8 mouse cellular contexts compared by ENCODE assay signal in the genomic region with DNA sequence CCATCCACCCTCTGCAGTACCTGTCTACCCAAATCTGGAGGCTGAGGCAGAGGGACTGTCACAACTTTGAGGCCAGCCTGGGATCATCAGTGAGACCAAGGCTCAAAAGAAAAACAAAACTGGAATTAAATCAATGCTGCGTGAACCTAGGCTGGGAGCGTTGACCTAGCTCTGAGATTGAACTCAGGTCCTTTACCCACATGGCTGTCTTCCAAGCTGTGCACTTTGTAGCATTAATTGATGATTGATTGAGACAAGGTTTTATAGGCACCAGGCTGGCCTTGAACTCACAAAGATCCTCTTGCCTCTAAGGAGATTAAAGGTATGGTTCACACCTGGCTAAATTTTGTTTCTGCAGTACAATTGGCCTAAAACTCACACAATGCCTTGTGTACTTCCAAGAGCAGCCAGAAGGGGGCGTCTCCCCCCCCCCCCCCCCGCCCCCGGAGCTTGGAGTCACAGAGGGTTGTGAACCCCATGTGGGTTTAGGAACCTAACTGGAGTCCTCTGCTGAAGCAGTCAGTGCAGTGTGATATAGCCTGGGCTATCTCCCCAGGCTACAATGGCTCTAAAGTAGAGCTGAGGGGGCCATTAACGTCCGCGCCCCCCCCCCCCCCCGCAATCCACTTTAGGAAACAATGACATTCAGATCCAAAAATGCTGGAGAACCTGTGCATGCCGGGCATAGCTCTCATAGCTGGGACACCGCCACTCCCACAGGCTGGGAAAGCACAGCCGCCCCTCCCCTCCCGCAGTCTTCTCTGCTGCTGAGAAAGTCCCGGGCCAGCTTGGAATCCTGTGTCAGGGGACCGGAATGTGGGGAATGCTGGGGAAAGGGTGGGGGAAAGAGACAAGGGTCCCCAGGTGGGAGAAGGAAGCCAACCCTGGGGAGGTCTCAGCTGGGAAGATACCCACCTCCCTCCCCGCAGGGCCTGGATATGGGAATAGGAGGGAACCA. TPM values are rescaled to one million over a fixed set of nuclear protein-coding genes. Genes with fewer than 3 reads are reported as not detected.
DNase-seq lines count a peak whose midpoint lies in the region; ATAC-seq and TF ChIP-seq lines count a peak whose summit lies in the region.

No protein-coding gene starts in this region.

- peak; percentile 62 for DNase-seq in ovary, postnatal 36 days (ENCODE audit: low spot score)
- no peak for DNase-seq in ovary, postnatal 14 days (ENCODE audit: low spot score)
- peak; percentile 79 for DNase-seq in embryo, embryonic 11 days
- DNase-seq in limb, embryonic 14.5 days (ENCODE audit: low spot score) = peak; percentile 82
- DNase-seq in spleen, postnatal 36 days (ENCODE audit: low spot score in 2 of 2) = no peak
- DNase-seq in spleen, postnatal 10 days (ENCODE audit: low spot score in 2 of 2) = no peak

- H3K4me1 ChIP-seq in heart, embryonic 16.5 days (ENCODE audit: control insufficient read depth, insufficient read depth, low read length) = peaks cover 37% of the 10 kb centered on the region
- peaks cover 23% of the 10 kb centered on the region for H3K4me1 ChIP-seq in limb, embryonic 14.5 days (ENCODE audit: control insufficient read depth, insufficient read depth, low read length)
- peaks cover 9% of the 10 kb centered on the region; the same call in 1 of the 2 replicates for H3K4me1 ChIP-seq in neural tube, embryonic 12.5 days

- H3K4me3 ChIP-seq in heart, embryonic 16.5 days (ENCODE audit: low read length) = no peak overlapping the region
- no peak overlapping the region for H3K4me3 ChIP-seq in limb, embryonic 14.5 days (replicated peaks; ENCODE audit: low read length)
- no peak overlapping the region for H3K4me3 ChIP-seq in neural tube, embryonic 12.5 days

- H3K9me3 ChIP-seq in heart, embryonic 16.5 days (replicated peaks; ENCODE audit: control insufficient read depth, low read length) = no peaks in the 10 kb centered on the region
- no peaks in the 10 kb centered on the region for H3K9me3 ChIP-seq in limb, embryonic 14.5 days (ENCODE audit: control insufficient read depth, low read length)
- no peaks in the 10 kb centered on the region for H3K9me3 ChIP-seq in neural tube, embryonic 12.5 days

- 13% methylated on average over 15 of the region's 16 CpGs for WGBS in heart, embryonic 16.5 days
- WGBS in limb, embryonic 14.5 days = 20% methylated on average over 11 of the region's 16 CpGs
- 12% methylated on average over 16 of the region's 16 CpGs for WGBS in neural tube, embryonic 12.5 days

- ATAC-seq in heart, embryonic 16.5 days (replicated peaks; ENCODE audit: extremely low read depth, insufficient read depth, low FRiP score) = peak; percentile 63
- ATAC-seq in limb, embryonic 14.5 days (ENCODE audit: low FRiP score, low read depth) = peak; percentile 86
- no peak for ATAC-seq in neural tube, embryonic 12.5 days (ENCODE audit: low FRiP score, low read depth)

- H3K27me3 ChIP-seq in heart, embryonic 16.5 days (ENCODE audit: control insufficient read depth, insufficient read depth, low read length) = no peaks in the 10 kb centered on the region
- no peaks in the 10 kb centered on the region for H3K27me3 ChIP-seq in limb, embryonic 14.5 days (ENCODE audit: control insufficient read depth, insufficient read depth, low read length)
- no peaks in the 10 kb centered on the region for H3K27me3 ChIP-seq in neural tube, embryonic 12.5 days (replicated peaks)

- no peaks in the 10 kb centered on the region for H3K36me3 ChIP-seq in heart, embryonic 16.5 days (ENCODE audit: control insufficient read depth, insufficient read depth)
- no peaks in the 10 kb centered on the region for H3K36me3 ChIP-seq in limb, embryonic 14.5 days (ENCODE audit: control insufficient read depth, insufficient read depth, low read length)
- H3K36me3 ChIP-seq in neural tube, embryonic 12.5 days = no peaks in the 10 kb centered on the region

- no peak for TF ChIP-seq POLR2A in limb, embryonic 14.5 days (IDR thresholded peaks at IDR 0.05; ENCODE audit: borderline replicate concordance, extremely low read depth, insufficient read depth, insufficient read length)

- peak overlapping the region; percentile 49 for H3K4me2 ChIP-seq in heart, embryonic 16.5 days (ENCODE audit: low read depth, low read length)
- H3K4me2 ChIP-seq in limb, embryonic 14.5 days (replicated peaks; ENCODE audit: low read depth, low read length, severe bottlenecking) = peak overlapping the region; percentile 37
- H3K4me2 ChIP-seq in neural tube, embryonic 12.5 days (replicated peaks) = peak overlapping the region; percentile 16; the same call in 1 of the 2 replicates

- H3K27ac ChIP-seq in heart, embryonic 16.5 days (ENCODE audit: low read length) = peak overlapping the region; percentile 91
- peak overlapping the region; percentile 81 for H3K27ac ChIP-seq in limb, embryonic 14.5 days (replicated peaks; ENCODE audit: low read depth, low read length)
- no peak overlapping the region for H3K27ac ChIP-seq in neural tube, embryonic 12.5 days

- peak overlapping the region; percentile 61 for H3K9ac ChIP-seq in heart, embryonic 16.5 days (ENCODE audit: low read length)
- 0 out of 2 replicates have a peak overlapping the region, but pooled peaks have one; percentile 7 for H3K9ac ChIP-seq in limb, embryonic 14.5 days (ENCODE audit: low read depth, low read length, severe bottlenecking)
- no peak overlapping the region for H3K9ac ChIP-seq in neural tube, embryonic 12.5 days

RNA-seq across cellular contexts. Expression of gene Gadd45b, which starts 31.0 kb away (rescaled TPM):
- 33.6 and 34.3 TPM in 2 replicates for polyA plus RNA-seq in heart, embryonic 16.5 days (2015; fragmentation: Nextera tagmentation; extraction: Ambion mirVana)
- polyA plus RNA-seq in limb, embryonic 14.5 days (2012; rRNA removed) = 46.2 and 52.2 TPM in 2 replicates
- 33.8 and 36.6 TPM in 2 replicates for polyA plus RNA-seq in limb, embryonic 14.5 days (2014; fragmentation: Nextera tagmentation; extraction: Ambion mirVana)
- polyA plus RNA-seq in neural tube, embryonic 12.5 days (2016; fragmentation: Nextera tagmentation; extraction: Ambion mirVana) = 7.9 and 8.0 TPM in 2 replicates

RNA-seq across cellular contexts. Expression of gene Lmnb2, which starts 42.8 kb away (rescaled TPM):
- 27.5 and 30.0 TPM in 2 replicates for polyA plus RNA-seq in heart, embryonic 16.5 days (2015; fragmentation: Nextera tagmentation; extraction: Ambion mirVana)
- polyA plus RNA-seq in limb, embryonic 14.5 days (2012; rRNA removed) = 75.9 and 77.5 TPM in 2 replicates
- polyA plus RNA-seq in limb, embryonic 14.5 days (2014; fragmentation: Nextera tagmentation; extraction: Ambion mirVana) = 19.1 and 21.5 TPM in 2 replicates
- polyA plus RNA-seq in neural tube, embryonic 12.5 days (2016; fragmentation: Nextera tagmentation; extraction: Ambion mirVana) = 57.1 and 61.3 TPM in 2 replicates

RNA-seq across cellular contexts. Expression of gene Gng7, which starts 53.9 kb away (rescaled TPM):
- 1.4 TPM in 2 replicates for polyA plus RNA-seq in heart, embryonic 16.5 days (2015; fragmentation: Nextera tagmentation; extraction: Ambion mirVana)
- polyA plus RNA-seq in limb, embryonic 14.5 days (2012; rRNA removed) = 7.6 and 7.9 TPM in 2 replicates
- 6.5 and 7.2 TPM in 2 replicates for polyA plus RNA-seq in limb, embryonic 14.5 days (2014; fragmentation: Nextera tagmentation; extraction: Ambion mirVana)
- 11.2 and 14.0 TPM in 2 replicates for polyA plus RNA-seq in neural tube, embryonic 12.5 days (2016; fragmentation: Nextera tagmentation; extraction: Ambion mirVana)

Comparison
In these comparisons a context has a peak if more than half of its experiments do, and no peak if none do; other contexts are left out.
1. DNase-seq: peak in ovary, postnatal 36 days (single experiment), embryo, embryonic 11 days (single experiment) and limb, embryonic 14.5 days (single experiment); none in ovary, postnatal 14 days (single experiment), spleen, postnatal 36 days (0 of 2) and spleen, postnatal 10 days (0 of 2).
2. Peak in every context shown above with its lines, with median percentiles within 50 percentile points of each other: H3K4me2 ChIP-seq.